Mouse (Mus musculus) forebrain, embryonic 12.5 days (tissue): ENCODE results near the gene Tmem213. TPM values are rescaled to one million over a fixed set of nuclear protein-coding genes. Genes with fewer than 3 reads are reported as not detected.

ENCODE experiments used
- ATAC-seq: fragments of 200-750 bp; cut with Nextera tagmentation; 2 replicates; pipeline ENCODE4 v1.8.0; 2017; ENCODE audit warnings: moderate TSS enrichment; ENCODE audit not compliant: low FRiP score
- H3K27ac ChIP-seq: fragments of 300-500 bp; sonication (generic); 2 replicates; pipeline ENCODE4 v1.5.1; 2016; ENCODE audit warnings: mild to moderate bottlenecking
- H3K27me3 ChIP-seq: fragments of 300-500 bp; sonication (generic); 2 replicates; pipeline ENCODE4 v1.6.1; 2016; ENCODE audit warnings: mild to moderate bottlenecking
- H3K36me3 ChIP-seq: fragments of 300-500 bp; sonication (generic); replicated peaks from 2 replicates; pipeline ENCODE4 v1.6.1; 2016; ENCODE audit warnings: mild to moderate bottlenecking
- H3K4me1 ChIP-seq: fragments of 300-500 bp; sonication (generic); 2 replicates; pipeline ENCODE4 v1.6.1; 2016
- H3K4me2 ChIP-seq: fragments of 300-500 bp; sonication (generic); 2 replicates; pipeline ENCODE4 v1.6.1; 2016; ENCODE audit warnings: mild to moderate bottlenecking, moderate library complexity
- H3K4me3 ChIP-seq: fragments of 300-500 bp; sonication (generic); replicated peaks from 2 replicates; pipeline ENCODE4 v1.5.1; 2016; ENCODE audit warnings: mild to moderate bottlenecking
- H3K9ac ChIP-seq: fragments of 300-500 bp; sonication (generic); 2 replicates; pipeline ENCODE4 v1.6.1; 2016; ENCODE audit warnings: mild to moderate bottlenecking
- H3K9me3 ChIP-seq: fragments of 300-500 bp; sonication (generic); 2 replicates; pipeline ENCODE4 v1.6.1; 2016
- WGBS: fragments of 180-500 bp; shearing (Covaris S2); methylation state at CpG from one replicate; pipeline ENCODE4 v1.1.7; 2016; 5-methylcytosine and 5-hydroxymethylcytosine counted together
- polyA plus RNA-seq: library from polyadenylated mRNA; unstranded; fragments of >200 nt; fragmentation: Nextera tagmentation; extraction: Ambion mirVana; gene quantifications from 2 replicates; pipeline ENCODE4 v1.2.1, GENCODE M21; 2016

Tmem213 gene
- polyA plus RNA-seq, result not detected in 2 replicates

GRCm38 (mm10) chr6:38109160-38109795 lies at the start of gene Tmem213:
Gene Tmem213 (plus strand): TSS chr6:38109255.
- no peak within 1 kb of the TSS for H3K9ac ChIP-seq
- 29% methylated on average over 9 of the region's 9 CpGs for WGBS
- no peak for ATAC-seq

DNA sequence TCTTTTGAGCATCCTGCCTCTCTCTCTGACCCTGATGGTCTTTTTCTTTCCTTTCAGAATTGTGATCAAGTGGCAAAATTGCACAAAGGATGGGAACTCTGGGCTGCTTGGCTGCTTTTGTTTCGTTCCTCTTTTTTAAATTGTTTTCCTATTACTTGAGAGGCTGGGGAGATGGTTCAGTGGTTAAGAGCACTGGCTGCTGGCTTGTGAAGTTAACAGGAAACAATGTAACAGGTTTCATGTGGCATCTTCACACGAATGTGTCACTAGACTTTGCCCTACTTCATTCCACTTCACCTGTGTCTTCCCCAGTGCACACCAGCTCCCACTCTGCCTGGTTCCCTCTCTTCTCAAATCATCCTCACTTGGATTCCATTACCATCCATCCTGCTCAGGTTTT lies 44.4 kb upstream of the Tmem213 start:
- H3K9ac ChIP-seq, result no peak overlapping the region
- H3K4me3 ChIP-seq, result no peak overlapping the region
- 63% methylated on average over 2 of the region's 2 CpGs for WGBS
- H3K4me1 ChIP-seq, result no peaks in the 10 kb centered on the region
- no peaks in the 10 kb centered on the region for H3K9me3 ChIP-seq
- no peaks in the 10 kb centered on the region for H3K36me3 ChIP-seq
- H3K27ac ChIP-seq, result no peak overlapping the region
- ATAC-seq, result no peak
- no peak overlapping the region for H3K4me2 ChIP-seq
- H3K27me3 ChIP-seq, result no peaks in the 10 kb centered on the region

More at GRCm38 (mm10) chr6:38109160-38109795, at the start of gene Tmem213:
- H3K9me3 ChIP-seq, result no peaks in the 10 kb centered on the region
- H3K27ac ChIP-seq, result no peak within 1 kb of the TSS
- no peak within 1 kb of the TSS for H3K4me3 ChIP-seq
- H3K4me2 ChIP-seq, result no peak within 1 kb of the TSS
- peaks cover 7% of the 10 kb centered on the region; the same call in 1 of the 2 replicates for H3K4me1 ChIP-seq
- H3K27me3 ChIP-seq, result no peaks in the 10 kb centered on the region; the same call in 1 of the 2 replicates
- H3K36me3 ChIP-seq, result no peaks in the 10 kb centered on the region

- H3K4me1 ChIP-seq, result no peaks in the 10 kb centered on the region
- no peak overlapping the region for H3K27ac ChIP-seq
- H3K4me2 ChIP-seq, result no peak overlapping the region
- ATAC-seq, result no peak
- 83% methylated on average over 3 of the region's 3 CpGs for WGBS
- H3K36me3 ChIP-seq, result no peaks in the 10 kb centered on the region
- no peaks in the 10 kb centered on the region for H3K27me3 ChIP-seq
- H3K9ac ChIP-seq, result no peak overlapping the region
- H3K9me3 ChIP-seq, result no peaks in the 10 kb centered on the region
- H3K4me3 ChIP-seq, result no peak overlapping the region
Measured at GRCm38 (mm10) chr6:38065122-38065500, 43.9 kb upstream of the Tmem213 start.

DNA sequence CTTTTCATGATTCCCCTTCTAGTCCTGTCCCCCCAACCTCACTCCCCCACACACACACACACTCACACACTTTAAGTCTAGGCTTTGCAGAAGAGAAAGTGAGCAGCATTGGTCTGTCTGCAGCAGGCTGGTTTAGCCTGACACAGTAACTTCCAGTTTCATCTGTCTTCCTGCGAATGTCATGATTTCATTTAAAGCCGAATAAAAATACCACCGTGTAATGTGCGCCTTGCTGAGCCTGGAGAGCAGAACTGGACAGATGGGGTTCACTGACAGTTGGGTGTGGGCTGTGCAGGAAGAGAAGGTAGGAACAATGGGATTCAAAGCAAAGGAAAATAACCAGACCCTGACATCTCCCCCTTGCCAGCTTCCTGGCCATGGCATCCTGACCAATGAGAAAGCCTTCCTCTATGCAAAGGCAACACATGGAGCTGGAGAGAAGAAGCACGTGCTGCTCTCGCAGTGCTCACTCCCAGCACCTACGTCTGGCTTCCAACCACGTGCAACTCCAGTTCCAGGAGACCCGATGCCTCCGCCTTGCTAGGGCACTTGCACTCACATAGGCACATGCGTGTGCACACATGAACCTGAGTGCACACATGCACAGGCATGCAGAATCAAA lies 43.4 kb upstream of the Tmem213 start:
- Histone ChIP-seq H3K4me3 (no peak overlapping the region), H3K27me3 (no peaks in the 10 kb centered on the region), H3K27ac (no peak overlapping the region), H3K9me3 (no peaks in the 10 kb centered on the region), H3K9ac (no peak overlapping the region), H3K4me1 (no peaks in the 10 kb centered on the region), H3K4me2 (no peak overlapping the region), H3K36me3 (no peaks in the 10 kb centered on the region)
- 79% methylated on average over 11 of the region's 11 CpGs for WGBS
- peak; percentile 55; the same call in 1 of the 2 replicates for ATAC-seq

DNA sequence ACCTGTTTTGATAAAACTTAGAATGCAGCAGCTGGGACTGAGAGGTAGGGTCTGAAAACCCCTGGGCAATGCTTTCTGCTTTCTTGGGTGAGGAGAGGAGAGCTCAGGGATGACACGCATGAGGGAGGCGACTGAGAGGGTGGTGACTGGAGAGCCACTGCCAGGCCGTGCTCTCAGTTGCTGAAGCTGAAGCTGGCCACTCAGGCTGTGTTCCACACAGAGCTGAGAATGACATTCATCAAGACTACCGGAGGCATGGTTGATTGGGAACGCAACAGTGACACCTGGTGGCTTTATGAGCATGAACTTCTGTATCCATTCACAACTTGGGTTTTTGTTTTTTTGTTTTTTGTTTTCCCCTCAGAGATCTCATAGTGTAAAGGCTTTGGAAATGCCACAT lies 42.8 kb upstream of the Tmem213 start:
- peak; percentile 82 for ATAC-seq
- no peaks in the 10 kb centered on the region for H3K36me3 ChIP-seq
- no peak overlapping the region for H3K27ac ChIP-seq
- H3K4me1 ChIP-seq, result no peaks in the 10 kb centered on the region
- no peaks in the 10 kb centered on the region for H3K9me3 ChIP-seq
- no peak overlapping the region for H3K4me2 ChIP-seq
- no peak overlapping the region for H3K4me3 ChIP-seq
- under 1% methylated on average over 5 of the region's 5 CpGs for WGBS
- H3K9ac ChIP-seq, result no peak overlapping the region
- H3K27me3 ChIP-seq, result no peaks in the 10 kb centered on the region

DNA sequence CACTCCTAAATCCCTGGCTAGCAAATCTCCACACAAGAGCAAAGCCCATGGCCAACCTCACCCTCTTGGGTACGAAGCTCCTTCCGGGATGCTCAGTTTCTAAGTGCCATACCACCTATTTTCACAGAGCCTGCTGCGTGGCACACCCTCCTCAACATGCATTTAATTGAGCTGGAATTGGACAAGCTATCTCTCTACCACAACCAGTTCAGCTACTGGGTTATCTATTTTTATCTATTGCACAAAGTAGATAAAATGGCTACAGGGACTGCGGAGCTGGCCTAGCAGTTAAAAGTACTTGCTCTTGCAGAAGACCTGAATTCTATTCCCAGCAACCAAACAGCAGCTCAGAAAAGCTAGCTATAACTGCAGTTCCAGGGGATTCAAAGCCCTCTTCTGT lies 37.8 kb upstream of the Tmem213 start:
- WGBS, result 97% methylated on average over 4 of the region's 4 CpGs
- Histone ChIP-seq H3K4me2 (no peak overlapping the region), H3K9ac (no peak overlapping the region), H3K36me3 (no peaks in the 10 kb centered on the region), H3K4me1 (no peaks in the 10 kb centered on the region), H3K27ac (no peak overlapping the region), H3K4me3 (no peak overlapping the region), H3K9me3 (no peaks in the 10 kb centered on the region), H3K27me3 (no peaks in the 10 kb centered on the region)
- no peak for ATAC-seq

DNA sequence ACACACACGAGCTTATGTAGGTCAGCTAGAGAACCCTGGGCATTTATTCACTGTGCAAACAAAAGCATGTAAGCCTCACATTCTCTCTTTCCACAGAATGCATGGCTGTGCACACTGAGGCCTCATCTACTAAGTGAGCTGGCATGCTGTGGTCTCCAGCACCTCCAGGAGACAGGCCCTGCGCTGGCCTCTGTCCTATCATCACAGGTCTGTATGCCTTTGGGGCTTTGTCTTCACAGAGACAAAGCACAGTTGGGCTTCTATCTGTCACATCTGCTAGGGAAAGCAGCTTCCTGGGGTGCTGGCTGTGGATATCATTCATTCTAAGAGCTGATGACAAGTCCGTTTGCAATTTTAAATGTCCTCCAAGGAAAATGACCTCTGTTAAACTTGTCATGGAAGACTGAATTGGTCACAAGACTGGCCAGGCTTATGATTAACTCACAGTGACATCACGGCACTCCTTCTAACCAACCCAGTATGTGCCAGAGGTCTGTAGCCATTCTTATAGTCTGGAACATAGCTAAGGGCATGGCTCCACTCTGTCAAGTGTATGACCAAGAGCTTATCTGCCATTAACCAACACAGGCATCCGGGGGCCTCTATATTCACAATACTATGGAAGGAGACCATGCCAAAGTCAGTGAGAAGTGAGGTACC lies 36.8 kb upstream of the Tmem213 start:
- WGBS, result 78% methylated on average over 5 of the region's 5 CpGs
- H3K36me3 ChIP-seq, result no peaks in the 10 kb centered on the region
- no peak for ATAC-seq

GRCm38 (mm10) chr6:38073592-38073991 lies 35.5 kb upstream of the Tmem213 start:
- Histone ChIP-seq H3K4me1 (no peaks in the 10 kb centered on the region), H3K27me3 (no peaks in the 10 kb centered on the region), H3K36me3 (no peaks in the 10 kb centered on the region), H3K9me3 (no peaks in the 10 kb centered on the region), H3K4me2 (no peak overlapping the region), H3K9ac (no peak overlapping the region), H3K4me3 (no peak overlapping the region), H3K27ac (no peak overlapping the region)
- WGBS, result 85% methylated on average over 3 of the region's 3 CpGs
- ATAC-seq, result no peak

More for the DNA sequence above, 36.8 kb upstream of the Tmem213 start:
- H3K9ac ChIP-seq, result no peak overlapping the region
- no peak overlapping the region for H3K4me2 ChIP-seq
- H3K27ac ChIP-seq, result no peak overlapping the region
- no peaks in the 10 kb centered on the region for H3K27me3 ChIP-seq
- H3K4me3 ChIP-seq, result no peak overlapping the region
- H3K4me1 ChIP-seq, result no peaks in the 10 kb centered on the region
- H3K9me3 ChIP-seq, result no peaks in the 10 kb centered on the region

- H3K4me3 ChIP-seq, result no peak overlapping the region
- 74% methylated on average over 4 of the region's 4 CpGs for WGBS
- no peaks in the 10 kb centered on the region for H3K27me3 ChIP-seq
- H3K4me1 ChIP-seq, result 0 out of 2 replicates have a peak, but pooled peaks cover 3% of the 10 kb centered on the region
- ATAC-seq, result no peak
- H3K27ac ChIP-seq, result no peak overlapping the region
- no peaks in the 10 kb centered on the region for H3K36me3 ChIP-seq
- H3K9me3 ChIP-seq, result no peaks in the 10 kb centered on the region
- H3K9ac ChIP-seq, result no peak overlapping the region
- H3K4me2 ChIP-seq, result no peak overlapping the region
Measured at GRCm38 (mm10) chr6:38080364-38080763, 28.7 kb upstream of the Tmem213 start.

DNA sequence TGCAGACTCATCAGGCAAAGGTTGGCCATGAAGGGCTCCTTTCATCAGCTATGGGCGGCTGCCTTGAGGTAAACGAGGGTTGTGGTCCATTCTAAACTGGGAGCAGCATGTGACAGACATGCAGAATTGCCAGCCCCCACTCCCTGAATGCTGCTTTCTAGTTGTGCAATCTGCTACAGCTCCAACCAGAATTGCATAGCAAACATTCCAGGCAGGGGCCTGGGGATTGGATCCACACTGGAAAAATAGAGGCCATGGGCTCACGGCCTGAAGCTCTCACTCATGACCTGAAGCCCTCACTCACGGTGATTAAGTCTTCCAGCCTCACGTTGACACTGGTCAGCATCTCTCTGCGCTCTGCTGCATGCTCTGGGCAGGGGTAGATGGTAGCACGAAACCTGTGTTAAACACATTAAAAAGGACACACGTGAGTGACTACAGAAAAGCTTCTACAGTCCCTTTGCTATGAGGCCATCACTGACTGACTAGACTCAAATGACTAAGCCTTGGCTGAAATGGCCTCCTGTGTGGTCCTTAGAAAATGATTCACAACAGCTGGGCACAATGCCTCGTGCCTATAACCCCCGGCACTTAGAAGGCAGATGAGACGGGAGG lies 27.2 kb upstream of the Tmem213 start:
- no peak for ATAC-seq
- WGBS, result 66% methylated on average over 11 of the region's 11 CpGs

DNA sequence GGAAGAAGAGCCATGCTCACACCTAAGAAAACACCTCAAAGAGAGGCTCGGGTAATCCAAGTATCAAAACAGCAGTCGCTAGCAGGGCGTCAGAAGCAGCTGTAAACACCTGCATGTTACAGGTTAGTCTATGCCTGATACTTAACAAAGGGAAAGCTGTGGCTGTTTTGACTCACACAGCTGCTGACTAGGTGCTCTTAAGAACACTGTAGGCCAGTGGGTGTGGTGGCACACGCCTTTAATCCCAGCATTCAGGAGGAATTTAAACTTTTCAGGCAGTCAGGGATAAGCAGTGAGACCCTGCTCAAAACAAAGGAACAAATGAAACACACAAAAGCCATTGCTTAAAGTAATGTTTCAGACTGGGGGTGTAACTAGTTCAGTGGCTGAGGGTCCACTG lies 25.9 kb upstream of the Tmem213 start:
- Histone ChIP-seq H3K27me3 (no peaks in the 10 kb centered on the region), H3K36me3 (no peaks in the 10 kb centered on the region), H3K9ac (no peak overlapping the region), H3K4me1 (0 out of 2 replicates have a peak, but pooled peaks cover 3% of the 10 kb centered on the region), H3K9me3 (no peaks in the 10 kb centered on the region), H3K4me2 (no peak overlapping the region), H3K27ac (no peak overlapping the region), H3K4me3 (no peak overlapping the region)
- no peak for ATAC-seq
- 34% methylated on average over 4 of the region's 4 CpGs for WGBS

More for the DNA sequence above, 27.2 kb upstream of the Tmem213 start:
- H3K27ac ChIP-seq, result no peak overlapping the region
- no peak overlapping the region for H3K4me2 ChIP-seq
- H3K36me3 ChIP-seq, result no peaks in the 10 kb centered on the region
- no peaks in the 10 kb centered on the region for H3K9me3 ChIP-seq
- H3K4me3 ChIP-seq, result no peak overlapping the region
- H3K27me3 ChIP-seq, result no peaks in the 10 kb centered on the region
- 0 out of 2 replicates have a peak, but pooled peaks cover 3% of the 10 kb centered on the region for H3K4me1 ChIP-seq
- H3K9ac ChIP-seq, result no peak overlapping the region

DNA sequence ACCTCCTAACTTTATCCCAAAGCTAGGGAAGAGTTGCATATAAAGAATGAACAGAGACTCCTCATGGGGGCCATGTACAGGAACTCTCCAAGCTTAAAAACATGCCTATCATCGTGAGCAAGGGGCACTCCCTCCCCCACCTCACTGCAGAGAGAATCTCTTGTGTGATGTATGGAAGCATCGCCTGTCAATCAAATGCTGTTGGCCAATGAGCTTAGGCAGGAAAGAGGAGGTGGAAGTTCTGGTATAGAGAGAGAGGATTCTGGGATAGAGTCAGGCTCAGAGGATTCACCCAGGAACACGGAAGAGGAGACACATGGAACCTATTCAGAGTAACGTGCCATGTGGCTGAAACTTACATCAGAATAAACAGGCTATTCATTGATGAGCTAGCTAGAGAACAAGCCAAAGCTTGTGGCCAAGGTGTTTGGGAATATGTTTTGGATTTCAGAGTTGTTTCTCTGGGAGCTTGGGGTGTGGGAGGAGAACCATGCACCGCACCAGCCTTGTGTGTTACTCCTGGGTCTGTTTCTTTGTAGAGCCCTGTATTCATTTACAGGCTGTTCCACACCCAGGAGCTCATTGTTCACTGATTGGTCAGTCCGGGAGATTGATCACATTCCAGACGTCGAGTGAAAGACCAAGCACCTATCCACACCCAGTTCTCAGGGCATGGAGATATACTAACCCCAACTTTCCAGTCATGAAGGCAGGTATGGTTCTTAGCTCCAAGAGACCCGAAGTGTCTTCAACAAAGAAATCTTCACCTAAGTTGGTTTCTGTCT lies 21.6 kb upstream of the Tmem213 start:
- H3K36me3 ChIP-seq, result no peaks in the 10 kb centered on the region
- H3K4me1 ChIP-seq, result no peaks in the 10 kb centered on the region
- H3K4me2 ChIP-seq, result no peak overlapping the region
- WGBS, result 74% methylated on average over 9 of the region's 9 CpGs
- H3K9me3 ChIP-seq, result no peaks in the 10 kb centered on the region
- H3K4me3 ChIP-seq, result no peak overlapping the region
- no peak for ATAC-seq
- no peak overlapping the region for H3K9ac ChIP-seq
- no peaks in the 10 kb centered on the region for H3K27me3 ChIP-seq
- H3K27ac ChIP-seq, result no peak overlapping the region
